Mouse (Mus musculus): ENCODE data around the gene Gdi1.

DNA sequence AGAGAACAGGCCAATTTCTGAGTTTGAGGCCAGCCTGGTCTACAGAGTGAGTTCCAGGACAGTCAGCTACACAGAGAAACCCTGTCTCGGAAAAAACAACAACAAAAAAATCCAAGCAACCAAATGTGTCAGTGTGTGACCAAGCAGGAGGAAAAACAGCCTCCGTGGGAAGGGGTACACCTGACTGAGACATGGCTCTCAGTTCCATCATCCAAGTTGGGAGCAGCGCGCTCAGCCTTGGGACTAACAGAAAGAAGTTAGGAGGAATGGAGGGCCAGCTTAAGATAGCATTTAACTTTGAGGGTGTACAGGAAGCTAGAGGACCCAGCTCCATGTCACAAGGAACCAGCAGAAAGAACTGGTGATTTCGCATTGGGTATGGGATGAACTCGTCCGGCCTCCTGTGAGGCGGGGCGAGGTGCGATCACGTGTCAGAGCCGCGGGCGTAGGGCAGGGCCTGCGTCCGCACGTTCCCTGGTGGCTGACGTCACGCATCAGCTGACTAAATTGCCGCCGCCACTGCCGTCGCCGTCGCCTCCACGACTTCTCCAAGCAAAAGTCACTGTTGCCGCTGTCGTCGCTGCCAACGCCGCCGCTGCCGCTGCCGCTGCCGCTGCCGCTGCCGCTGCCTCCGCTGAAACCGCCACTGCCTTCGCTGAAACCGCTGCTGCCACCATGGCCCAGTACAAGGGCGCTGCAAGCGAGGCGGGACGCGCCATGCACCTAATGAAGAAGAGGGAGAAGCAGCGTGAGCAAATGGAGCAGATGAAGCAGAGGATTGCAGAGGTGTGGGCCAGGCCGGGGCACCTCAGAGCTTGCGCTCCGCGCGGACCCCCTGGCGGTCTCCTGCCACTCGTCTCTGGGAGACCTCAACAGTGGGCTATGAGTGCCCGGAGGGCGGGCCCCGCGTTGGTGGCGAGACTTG is 8.0 kb downstream of the Gdi1 start, which contains the start of gene Fam50a:
- TF ChIP-seq POLR2A (IDR thresholded peaks at IDR 0.05; ENCODE audit: borderline replicate concordance, extremely low read depth, low read depth, low read length) (peak; percentile 79; the same call in 1 of the 2 replicates), CTCF (IDR thresholded peaks at IDR 0.05; ENCODE audit: insufficient read depth, low read length) (no peak)

Measured in lung, adult 2 months (tissue).